Mouse (Mus musculus) MEL (cell line): ENCODE results near the gene Gm20521.

ENCODE experiments used
- BHLHE40 ChIP-seq: IDR thresholded peaks from 2 replicates; pipeline ENCODE4 v1.6.1; 2012; ENCODE audit warnings: low read depth, mild to moderate bottlenecking, inconsistent platforms, low read length, improper control_type of control experiment, borderline replicate concordance
- CHD1 ChIP-seq: IDR thresholded peaks from 2 replicates; pipeline ENCODE4 v1.6.1; 2012; ENCODE audit warnings: low read depth, mild to moderate bottlenecking, inconsistent platforms, low read length, improper control_type of control experiment
- CHD2 ChIP-seq: IDR thresholded peaks from 2 replicates; pipeline ENCODE4 v1.6.1; 2011; ENCODE audit warnings: low read length, improper control_type of control experiment
- CTCF ChIP-seq, 3 experiments: IDR thresholded peaks in 2 of 3; conservative IDR thresholded peaks in 1 of 3; 2 replicates each; pipeline ENCODE4 v1.5.1; 2011 to 2012; ENCODE audit warnings: low read length in 3 of 3, low read depth in 2 of 3, mild to moderate bottlenecking in 2 of 3, improper control_type of control experiment in 1 of 3, inconsistent platforms in 1 of 3, mixed read lengths in 1 of 3, moderate library complexity in 1 of 3; ENCODE audit not compliant: control insufficient read depth in 1 of 3, insufficient read depth in 1 of 3, poor library complexity in 1 of 3, severe bottlenecking in 1 of 3
- EP300 ChIP-seq, 2 experiments: IDR thresholded peaks; 2 replicates each; pipeline ENCODE4 v1.6.1; 2011; ENCODE audit warnings: improper control_type of control experiment in 2 of 2, low read length in 2 of 2, low read depth in 1 of 2, mild to moderate bottlenecking in 1 of 2
- GATA1 ChIP-seq: IDR thresholded peaks from 2 replicates; pipeline ENCODE4 v1.6.1; 2011; ENCODE audit warnings: low read depth, low read length, improper control_type of control experiment
- POLR2A ChIP-seq, 2 experiments: IDR thresholded peaks; 2 replicates each; pipeline ENCODE4 v1.6.1; 2011 to 2012; ENCODE audit warnings: low read length in 2 of 2, mild to moderate bottlenecking in 2 of 2, control low read depth in 1 of 2, improper control_type of control experiment in 1 of 2, low read depth in 1 of 2, moderate library complexity in 1 of 2; ENCODE audit not compliant: control insufficient read depth in 1 of 2, insufficient read depth in 1 of 2, poor library complexity in 1 of 2
- RAD21 ChIP-seq: IDR thresholded peaks from 2 replicates; pipeline ENCODE4 v1.6.1; 2011; ENCODE audit warnings: mild to moderate bottlenecking, low read depth, low read length, improper control_type of control experiment
- USF1 ChIP-seq: IDR thresholded peaks from 2 replicates; pipeline ENCODE4 v1.6.1; 2014; ENCODE audit warnings: low read depth, mild to moderate bottlenecking, inconsistent platforms, low read length, improper control_type of control experiment, moderate library complexity
- ZC3H11A ChIP-seq: IDR thresholded peaks from 2 replicates; pipeline ENCODE4 v1.6.1; 2012; ENCODE audit warnings: low read depth, mild to moderate bottlenecking, inconsistent platforms, low read length, improper control_type of control experiment
- ZNF384 ChIP-seq: IDR thresholded peaks from 2 replicates; pipeline ENCODE4 v1.6.1; 2012; ENCODE audit warnings: low read depth, mild to moderate bottlenecking, inconsistent platforms, low read length, improper control_type of control experiment

DNA sequence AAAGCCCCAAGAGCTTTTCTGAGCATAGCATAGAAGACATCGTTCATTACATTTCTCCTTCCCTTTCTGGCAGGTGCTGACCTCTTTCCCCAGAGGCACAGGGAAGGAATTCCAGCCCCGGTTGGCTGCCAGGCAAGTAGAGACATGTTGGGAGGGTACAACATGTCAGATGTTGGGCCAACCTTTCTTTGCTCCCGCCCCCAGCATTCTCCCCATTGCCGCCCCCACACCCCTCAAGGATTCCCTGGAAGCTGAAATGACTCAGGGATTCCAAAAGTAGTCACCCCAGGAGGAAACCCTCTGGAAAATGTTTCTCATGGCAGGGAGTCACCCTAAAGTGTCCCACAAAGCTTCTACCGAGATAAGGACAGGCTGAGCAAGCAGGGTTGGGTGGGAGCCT lies 46.6 kb downstream of the Gm20521 start:
- TF ChIP-seq CTCF (IDR thresholded peaks at IDR 0.05 in 2 of 3, conservative IDR thresholded peaks at IDR 0.05 in 1 of 3; ENCODE audit: control insufficient read depth in 1 of 3, insufficient read depth in 1 of 3, low read depth in 2 of 3, low read length in 3 of 3, poor library complexity in 1 of 3, severe bottlenecking in 1 of 3) (no peak), USF1 (no peak), ZC3H11A (no peak), CHD1 (no peak), POLR2A (IDR thresholded peaks at IDR 0.05; ENCODE audit: control insufficient read depth in 1 of 2, insufficient read depth in 1 of 2, low read depth in 1 of 2, low read length in 2 of 2, poor library complexity in 1 of 2) (no peak), GATA1 (no peak), EP300 (IDR thresholded peaks at IDR 0.05; ENCODE audit: low read depth in 1 of 2, low read length in 2 of 2) (no peak), ZNF384 (no peak), RAD21 (no peak), BHLHE40 (no peak), CHD2 (no peak)
